Mouse (Mus musculus): Measurements from ENCODE around the gene Crebl2. TPM values are rescaled to one million over a fixed set of nuclear protein-coding genes. Genes with fewer than 3 reads are reported as not detected.

Gene Crebl2
- polyA plus RNA-seq, 1 experiment from 2014 or later = 2.2 TPM

DNA sequence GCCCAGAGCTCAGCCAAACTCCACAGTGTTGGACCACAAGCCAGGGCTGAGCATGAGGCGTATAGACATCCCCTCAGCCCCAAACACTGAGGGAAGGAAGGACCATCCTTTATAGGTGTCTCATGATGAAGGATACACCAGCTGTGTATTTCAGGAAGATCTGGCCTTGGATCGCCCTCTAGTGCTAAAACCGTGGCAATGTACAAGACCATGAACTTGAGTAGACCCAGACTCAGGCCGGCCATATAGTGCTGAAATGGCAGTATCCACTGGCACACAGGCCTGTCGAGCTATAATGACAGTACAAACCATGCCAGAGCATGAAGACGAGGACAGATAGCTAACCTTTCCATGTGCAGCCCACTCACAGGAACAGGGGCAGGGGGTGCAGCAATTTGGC is 46.8 kb downstream of the Crebl2 start:
- 62% methylated on average over 6 of the region's 6 CpGs for WGBS
- Histone ChIP-seq H3K9ac (no peak overlapping the region), H3K36me3 (no peaks in the 10 kb centered on the region), H3K4me2 (no peak overlapping the region), H3K4me1 (replicated peaks) (peaks cover 2% of the 10 kb centered on the region; the same call in 1 of the 2 replicates), H3K9me3 (replicated peaks) (no peaks in the 10 kb centered on the region), H3K27ac (no peak overlapping the region), H3K27me3 (no peaks in the 10 kb centered on the region), H3K4me3 (no peak overlapping the region)
- no peak for ATAC-seq (replicated peaks; ENCODE audit: insufficient number of reproducible peaks, insufficient read depth, low FRiP score, low read depth)

DNA sequence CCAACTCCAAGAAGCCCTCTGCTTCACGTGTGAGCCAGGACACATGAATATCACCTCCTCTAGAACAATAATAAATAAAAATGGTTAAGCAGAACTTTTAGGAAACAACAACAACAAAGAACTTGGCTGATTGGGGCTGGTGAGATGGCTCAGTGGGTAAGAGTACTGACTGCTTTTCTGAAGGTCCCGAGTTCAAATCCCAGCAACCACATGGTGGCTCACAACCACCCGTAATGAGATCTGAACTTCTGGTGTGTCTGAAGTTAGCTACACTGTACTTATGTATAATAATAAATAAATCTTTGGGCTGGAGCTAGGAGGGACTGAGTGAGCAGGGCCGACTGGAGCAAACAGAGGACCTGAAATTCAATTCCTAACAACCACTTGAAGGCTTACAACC is 47.3 kb downstream of the Crebl2 start:
- WGBS = 85% methylated on average over 4 of the region's 4 CpGs

DNA sequence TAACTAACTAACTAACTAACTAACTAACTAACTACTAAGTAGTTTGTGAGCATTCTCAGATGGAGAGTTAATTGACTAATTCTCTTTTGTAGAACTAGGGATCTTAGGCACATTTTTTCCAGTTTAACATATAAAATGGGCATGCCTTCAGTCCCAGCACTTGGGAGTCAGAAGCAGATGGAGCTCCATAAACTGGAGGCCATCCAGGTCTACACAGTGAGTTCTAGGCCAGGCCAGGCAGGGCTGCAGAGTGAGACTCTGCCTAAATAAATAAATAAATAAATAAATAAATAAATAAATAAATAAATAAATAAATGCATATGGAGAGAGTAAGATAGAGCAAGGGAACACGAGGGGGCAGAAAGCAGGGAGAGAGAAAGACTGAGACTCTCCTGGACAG is 47.9 kb downstream of the Crebl2 start:
- Histone ChIP-seq H3K4me2 (no peak overlapping the region), H3K27me3 (no peaks in the 10 kb centered on the region), H3K9ac (no peak overlapping the region), H3K36me3 (no peaks in the 10 kb centered on the region), H3K4me1 (replicated peaks) (peaks cover 2% of the 10 kb centered on the region; the same call in 1 of the 2 replicates), H3K9me3 (replicated peaks) (no peaks in the 10 kb centered on the region), H3K27ac (no peak overlapping the region), H3K4me3 (no peak overlapping the region)
- WGBS = 62% methylated on average over 1 of the region's 1 CpGs
- no peak for ATAC-seq (replicated peaks; ENCODE audit: insufficient number of reproducible peaks, insufficient read depth, low FRiP score, low read depth)

More for the DNA sequence above, 47.3 kb downstream of the Crebl2 start:
- Histone ChIP-seq H3K4me3 (no peak overlapping the region), H3K27me3 (no peaks in the 10 kb centered on the region), H3K27ac (no peak overlapping the region), H3K36me3 (no peaks in the 10 kb centered on the region), H3K4me1 (replicated peaks) (peaks cover 2% of the 10 kb centered on the region; the same call in 1 of the 2 replicates), H3K9ac (no peak overlapping the region), H3K4me2 (no peak overlapping the region), H3K9me3 (replicated peaks) (no peaks in the 10 kb centered on the region)
- no peak for ATAC-seq (replicated peaks; ENCODE audit: insufficient number of reproducible peaks, insufficient read depth, low FRiP score, low read depth)

DNA sequence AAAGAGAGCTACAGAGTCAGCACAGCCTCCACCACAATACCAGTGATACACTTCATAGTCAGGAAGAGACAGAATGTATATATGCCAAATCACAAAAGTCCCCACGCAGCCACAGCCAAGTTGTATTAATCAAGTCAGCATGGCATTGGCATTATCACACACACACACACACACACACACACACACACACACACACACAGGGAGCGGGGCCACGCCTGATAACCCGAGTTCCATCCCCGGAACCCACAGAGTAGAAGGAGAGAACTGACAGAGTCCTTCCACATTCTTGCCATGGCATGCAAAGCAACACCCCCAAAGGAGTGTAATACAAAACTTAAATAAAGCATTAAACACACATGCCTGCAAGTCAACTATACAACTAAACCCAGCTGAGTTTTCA is 49.6 kb downstream of the Crebl2 start:
- Histone ChIP-seq H3K4me1 (replicated peaks) (peaks cover 2% of the 10 kb centered on the region; the same call in 1 of the 2 replicates), H3K9me3 (replicated peaks) (no peaks in the 10 kb centered on the region), H3K4me3 (no peak overlapping the region), H3K27me3 (no peaks in the 10 kb centered on the region), H3K9ac (no peak overlapping the region), H3K27ac (no peak overlapping the region), H3K4me2 (no peak overlapping the region), H3K36me3 (no peaks in the 10 kb centered on the region)
- 78% methylated on average over 5 of the region's 5 CpGs for WGBS
- no peak for ATAC-seq (replicated peaks; ENCODE audit: insufficient number of reproducible peaks, insufficient read depth, low FRiP score, low read depth)

DNA sequence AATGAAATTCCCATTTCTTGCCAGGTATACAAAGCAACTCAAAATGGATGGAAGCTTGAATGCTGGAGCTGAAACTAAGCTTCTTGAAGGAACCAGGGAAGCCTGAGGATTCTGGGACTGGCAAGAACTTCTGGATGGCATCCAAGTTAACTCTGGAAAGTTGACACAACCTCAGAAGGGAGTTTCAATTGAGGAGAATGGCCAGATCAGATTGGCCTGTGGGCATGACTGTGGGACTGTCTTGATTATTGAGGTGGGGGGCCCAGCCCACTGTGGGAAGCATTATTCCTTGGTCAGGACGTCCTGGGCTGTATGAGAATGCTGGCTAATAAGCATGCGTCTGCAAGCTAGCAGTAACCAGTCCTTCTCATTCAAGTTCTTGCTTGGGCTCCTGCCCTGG is 50.1 kb downstream of the Crebl2 start:
- H3K27me3 ChIP-seq = no peaks in the 10 kb centered on the region
- H3K9ac ChIP-seq = no peak overlapping the region
- no peaks in the 10 kb centered on the region for H3K9me3 ChIP-seq (replicated peaks)
- no peak for ATAC-seq (replicated peaks; ENCODE audit: insufficient number of reproducible peaks, insufficient read depth, low FRiP score, low read depth)
- no peaks in the 10 kb centered on the region for H3K36me3 ChIP-seq
- WGBS = 70% methylated on average over 2 of the region's 2 CpGs
- peaks cover 2% of the 10 kb centered on the region; the same call in 1 of the 2 replicates for H3K4me1 ChIP-seq (replicated peaks)
- H3K4me3 ChIP-seq = no peak overlapping the region
- no peak overlapping the region for H3K27ac ChIP-seq
- H3K4me2 ChIP-seq = no peak overlapping the region

- H3K4me2 ChIP-seq = no peak overlapping the region
- H3K9me3 ChIP-seq (replicated peaks) = no peaks in the 10 kb centered on the region
- no peak for ATAC-seq (replicated peaks; ENCODE audit: insufficient number of reproducible peaks, insufficient read depth, low FRiP score, low read depth)
- 78% methylated on average over 4 of the region's 4 CpGs for WGBS
- peaks cover 4% of the 10 kb centered on the region; the same call in 1 of the 2 replicates for H3K27me3 ChIP-seq
- peaks cover 11% of the 10 kb centered on the region for H3K4me1 ChIP-seq (replicated peaks)
- no peak overlapping the region for H3K4me3 ChIP-seq
- H3K9ac ChIP-seq = no peak overlapping the region
- H3K27ac ChIP-seq = no peak overlapping the region
- no peaks in the 10 kb centered on the region for H3K36me3 ChIP-seq
Observed at GRCm38 (mm10) chr6:134883661-134884060, 53.7 kb downstream of the Crebl2 start.

GRCm38 (mm10) chr6:134885515-134885914 is 55.6 kb downstream of the Crebl2 start:
- no peak overlapping the region for H3K4me3 ChIP-seq
- H3K4me1 ChIP-seq (replicated peaks) = peaks cover 11% of the 10 kb centered on the region
- no peak overlapping the region for H3K27ac ChIP-seq
- H3K4me2 ChIP-seq = no peak overlapping the region
- no peak overlapping the region for H3K9ac ChIP-seq
- ATAC-seq (replicated peaks; ENCODE audit: insufficient number of reproducible peaks, insufficient read depth, low FRiP score, low read depth) = no peak
- peaks cover 4% of the 10 kb centered on the region; the same call in 1 of the 2 replicates for H3K27me3 ChIP-seq
- H3K36me3 ChIP-seq = no peaks in the 10 kb centered on the region
- H3K9me3 ChIP-seq (replicated peaks) = no peaks in the 10 kb centered on the region
- WGBS = 88% methylated on average over 2 of the region's 2 CpGs

DNA sequence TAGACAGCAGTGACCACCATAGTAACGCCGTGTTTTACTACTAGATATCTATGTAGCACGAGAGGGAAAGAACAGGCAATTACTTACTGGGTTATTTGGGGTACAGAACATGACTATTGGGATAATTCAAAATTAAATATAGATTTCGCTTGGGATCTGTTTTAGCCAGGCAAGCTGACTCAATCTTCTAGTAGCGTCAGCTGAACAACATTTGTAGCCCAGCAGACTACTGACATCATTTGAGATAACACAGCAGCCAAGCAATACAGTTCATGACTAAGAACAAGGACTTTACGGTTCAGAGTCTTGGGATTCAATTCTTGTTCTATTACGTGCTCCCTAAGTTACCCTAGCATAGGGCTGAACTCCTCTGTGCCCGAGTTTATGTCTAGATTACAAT is 56.5 kb downstream of the Crebl2 start:
- no peak for ATAC-seq (replicated peaks; ENCODE audit: insufficient number of reproducible peaks, insufficient read depth, low FRiP score, low read depth)
- WGBS = 76% methylated on average over 8 of the region's 8 CpGs
- no peak overlapping the region for H3K4me2 ChIP-seq

DNA sequence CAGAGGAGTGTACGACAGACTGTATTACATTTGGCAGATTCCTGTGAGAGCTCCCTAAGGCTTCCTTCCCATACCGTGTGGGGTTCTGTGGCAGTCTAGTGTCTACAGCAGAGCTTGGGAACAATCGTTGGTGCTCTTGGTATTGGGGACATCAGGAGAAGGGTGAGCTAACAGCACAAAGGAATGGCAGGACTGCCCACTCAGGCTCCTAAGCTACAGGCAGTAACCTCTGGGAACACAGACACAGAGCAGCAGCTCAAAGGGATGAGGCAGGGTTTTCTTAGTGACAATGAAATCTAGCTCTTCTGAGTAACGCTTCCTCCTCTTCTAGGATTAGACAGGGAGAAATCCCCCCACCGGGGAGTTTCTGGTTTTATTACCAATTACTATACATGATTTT is 57.1 kb downstream of the Crebl2 start:
- 44% methylated on average over 5 of the region's 5 CpGs for WGBS
- Histone ChIP-seq H3K9me3 (replicated peaks) (no peaks in the 10 kb centered on the region), H3K4me2 (peak overlapping the region; percentile 46; the same call in 1 of the 2 replicates), H3K27me3 (peaks cover 4% of the 10 kb centered on the region; the same call in 1 of the 2 replicates), H3K9ac (no peak overlapping the region), H3K4me1 (replicated peaks) (peaks cover 11% of the 10 kb centered on the region), H3K4me3 (no peak overlapping the region), H3K27ac (no peak overlapping the region), H3K36me3 (no peaks in the 10 kb centered on the region)
- no peak for ATAC-seq (replicated peaks; ENCODE audit: insufficient number of reproducible peaks, insufficient read depth, low FRiP score, low read depth)

More for the DNA sequence above, 56.5 kb downstream of the Crebl2 start:
- Histone ChIP-seq H3K4me3 (no peak overlapping the region), H3K9me3 (replicated peaks) (no peaks in the 10 kb centered on the region), H3K4me1 (replicated peaks) (peaks cover 11% of the 10 kb centered on the region), H3K27ac (no peak overlapping the region), H3K27me3 (peaks cover 4% of the 10 kb centered on the region; the same call in 1 of the 2 replicates), H3K9ac (no peak overlapping the region), H3K36me3 (no peaks in the 10 kb centered on the region)

GRCm38 (mm10) chr6:134887711-134888449 is 57.9 kb downstream of the Crebl2 start:
- Histone ChIP-seq H3K36me3 (no peaks in the 10 kb centered on the region), H3K9me3 (replicated peaks) (no peaks in the 10 kb centered on the region), H3K4me1 (replicated peaks) (peaks cover 11% of the 10 kb centered on the region), H3K4me3 (no peak overlapping the region), H3K27me3 (peaks cover 4% of the 10 kb centered on the region; the same call in 1 of the 2 replicates), H3K27ac (no peak overlapping the region), H3K9ac (no peak overlapping the region), H3K4me2 (peak overlapping the region; percentile 46)
- ATAC-seq (replicated peaks; ENCODE audit: insufficient number of reproducible peaks, insufficient read depth, low FRiP score, low read depth) = no peak
- 4% methylated on average over 10 of the region's 10 CpGs for WGBS

DNA sequence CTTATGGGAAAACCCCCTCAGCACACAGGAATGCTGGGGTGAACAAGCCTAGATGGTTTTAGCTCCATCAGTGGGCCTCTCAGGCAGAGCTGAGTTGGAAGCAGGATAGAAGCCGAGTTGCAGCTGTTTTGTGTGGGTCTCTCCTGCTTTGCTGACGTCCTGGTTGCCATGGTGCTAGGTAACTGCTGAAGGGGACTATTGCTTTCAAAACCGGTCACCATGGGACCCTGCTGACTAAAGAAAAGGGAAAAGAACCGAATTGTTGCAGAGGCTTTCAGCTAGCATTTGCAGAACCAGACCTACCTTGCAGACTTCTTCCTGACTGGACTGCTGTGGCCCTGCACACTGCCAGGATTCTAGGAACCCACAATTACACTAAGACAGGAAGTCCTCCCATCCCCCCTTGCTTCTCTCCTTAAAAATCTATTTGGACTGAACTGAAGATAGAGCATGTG is 58.6 kb downstream of the Crebl2 start:
- no peaks in the 10 kb centered on the region for H3K9me3 ChIP-seq (replicated peaks)
- H3K4me3 ChIP-seq = no peak overlapping the region
- H3K27ac ChIP-seq = no peak overlapping the region
- H3K4me2 ChIP-seq = no peak overlapping the region
- H3K36me3 ChIP-seq = no peaks in the 10 kb centered on the region
- no peak for ATAC-seq (replicated peaks; ENCODE audit: insufficient number of reproducible peaks, insufficient read depth, low FRiP score, low read depth)
- peaks cover 4% of the 10 kb centered on the region; the same call in 1 of the 2 replicates for H3K27me3 ChIP-seq
- peaks cover 11% of the 10 kb centered on the region for H3K4me1 ChIP-seq (replicated peaks)
- 11% methylated on average over 4 of the region's 4 CpGs for WGBS
- H3K9ac ChIP-seq = no peak overlapping the region

GRCm38 (mm10) chr6:134889763-134890162 is 59.8 kb downstream of the Crebl2 start:
- peaks cover 11% of the 10 kb centered on the region for H3K4me1 ChIP-seq (replicated peaks)
- no peaks in the 10 kb centered on the region for H3K9me3 ChIP-seq (replicated peaks)
- no peak overlapping the region for H3K4me3 ChIP-seq
- 74% methylated on average over 1 of the region's 1 CpGs for WGBS
- H3K27me3 ChIP-seq = peaks cover 4% of the 10 kb centered on the region; the same call in 1 of the 2 replicates
- no peaks in the 10 kb centered on the region for H3K36me3 ChIP-seq
- no peak overlapping the region for H3K27ac ChIP-seq
- no peak overlapping the region for H3K9ac ChIP-seq
- H3K4me2 ChIP-seq = no peak overlapping the region
- no peak for ATAC-seq (replicated peaks; ENCODE audit: insufficient number of reproducible peaks, insufficient read depth, low FRiP score, low read depth)

Measured in heart, embryonic 15.5 days (tissue).